Mouse (Mus musculus): ENCODE data around the gene Pla2g12a.

DNA sequence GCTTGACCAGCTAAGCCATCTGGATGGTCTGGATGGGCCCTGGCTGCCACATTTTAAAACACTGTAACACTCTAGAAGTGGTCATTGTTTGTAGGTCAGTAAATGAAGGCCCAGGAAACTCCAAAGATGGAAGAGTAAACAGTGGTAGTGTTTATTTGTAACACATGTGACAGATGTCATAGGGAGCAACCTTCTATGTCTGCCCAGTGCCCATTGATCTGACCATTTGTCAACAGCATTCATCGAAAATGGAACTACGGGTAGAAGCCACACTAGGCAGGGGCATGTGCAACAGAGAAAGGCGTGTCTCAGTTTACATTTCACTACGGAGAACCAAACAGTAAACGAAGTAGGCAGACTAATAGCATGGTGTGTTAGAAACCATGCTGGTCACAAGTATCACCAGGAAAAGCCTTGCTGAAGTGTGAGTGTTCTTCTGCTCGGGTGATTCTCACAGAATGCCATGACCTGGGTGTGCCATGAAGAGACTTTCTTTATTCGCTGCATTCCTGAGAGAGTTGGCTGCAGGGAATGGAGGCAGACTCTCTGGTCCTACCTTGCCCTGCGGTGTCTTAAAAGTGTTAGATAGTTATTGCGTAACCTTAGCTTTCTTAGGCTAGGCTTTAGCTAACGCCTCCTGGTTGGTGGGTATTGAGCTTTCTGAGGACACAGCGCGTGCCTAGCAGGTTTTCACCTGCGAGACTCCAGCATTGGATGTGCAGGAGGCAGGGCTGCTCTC, 9.5 kb downstream of the Pla2g12a start:
- TF ChIP-seq USF1 (IDR thresholded peaks at IDR 0.05; ENCODE audit: low read depth), result no peak
- no peak for TF ChIP-seq CTCF (IDR thresholded peaks at IDR 0.05; ENCODE audit: control insufficient read depth, insufficient read depth, insufficient read length)
- no peak for TF ChIP-seq MAX (IDR thresholded peaks at IDR 0.05)

Measured in C2C12 (cell line).